Mouse (Mus musculus) heart, embryonic 14.5 days (tissue): ENCODE measurements around the gene Ablim2. TPM values are rescaled to one million over a fixed set of nuclear protein-coding genes. Genes with fewer than 3 reads are reported as not detected.

Experiments used
- ATAC-seq: fragments of 200-750 bp; cut with Nextera tagmentation; 2 replicates; pipeline ENCODE4 v1.8.0; 2017; ENCODE audit warnings: low read depth, moderate TSS enrichment; ENCODE audit not compliant: insufficient number of reproducible peaks, insufficient read depth, low FRiP score
- H3K27ac ChIP-seq, 2 experiments: fragments of 200-500 bp in 1 of 2; fragments of 300-500 bp in 1 of 2; sonication (generic) in 1 of 2; replicated peaks in 1 of 2; 2 replicates each; pipeline ENCODE4 v1.5.1; 2012 to 2014; ENCODE audit warnings: low read depth in 2 of 2, low read length in 2 of 2, control low read depth in 1 of 2, mild to moderate bottlenecking in 1 of 2, mixed read lengths in 1 of 2; ENCODE audit not compliant: control insufficient read depth in 1 of 2, insufficient read depth in 1 of 2
- H3K27me3 ChIP-seq: fragments of 300-500 bp; sonication (generic); 2 replicates; pipeline ENCODE4 v1.6.1; 2014; ENCODE audit warnings: mild to moderate bottlenecking, low read length, control low read depth; ENCODE audit not compliant: control insufficient read depth, insufficient read depth
- H3K36me3 ChIP-seq: fragments of 300-500 bp; sonication (generic); 2 replicates; pipeline ENCODE4 v1.6.1; 2014; ENCODE audit warnings: mild to moderate bottlenecking, control low read depth, low read length, mixed read lengths; ENCODE audit not compliant: control insufficient read depth, insufficient read depth
- H3K4me1 ChIP-seq, 2 experiments: fragments of 200-500 bp in 1 of 2; fragments of 300-500 bp in 1 of 2; sonication (generic) in 1 of 2; 2 replicates each; pipeline ENCODE4 v1.6.1; 2012 to 2014; ENCODE audit warnings: low read length in 2 of 2, control low read depth in 1 of 2, mixed read lengths in 1 of 2; ENCODE audit not compliant: control insufficient read depth in 2 of 2, insufficient read depth in 2 of 2
- H3K4me2 ChIP-seq: fragments of 300-500 bp; sonication (generic); 2 replicates; pipeline ENCODE4 v1.6.1; 2014; ENCODE audit warnings: mild to moderate bottlenecking, low read length
- H3K4me3 ChIP-seq, 2 experiments: fragments of 200-500 bp in 1 of 2; fragments of 300-500 bp in 1 of 2; sonication (generic) in 1 of 2; 2 replicates each; pipeline ENCODE4 v1.5.1; 2012 to 2014; ENCODE audit warnings: low read length in 2 of 2, mild to moderate bottlenecking in 2 of 2, control low read depth in 1 of 2, low read depth in 1 of 2, moderate library complexity in 1 of 2; ENCODE audit not compliant: control insufficient read depth in 1 of 2, insufficient read depth in 1 of 2
- H3K9ac ChIP-seq: fragments of 300-500 bp; sonication (generic); 2 replicates; pipeline ENCODE4 v1.6.1; 2014; ENCODE audit warnings: mild to moderate bottlenecking, low read length
- H3K9me3 ChIP-seq: fragments of 300-500 bp; sonication (generic); 2 replicates; pipeline ENCODE4 v1.6.1; 2016; ENCODE audit warnings: low read length, control low read depth; ENCODE audit not compliant: control insufficient read depth
- WGBS: fragments of 180-500 bp; shearing (Covaris S2); extraction: QIAGEN DNeasy Blood & Tissue Kit; methylation state at CpG from one replicate; pipeline ENCODE4 v1.1.7; 2014; 5-methylcytosine and 5-hydroxymethylcytosine counted together
- polyA plus RNA-seq: library from polyadenylated mRNA; unstranded; fragments of >200 nt; fragmentation: Nextera tagmentation; extraction: Ambion mirVana; gene quantifications from 2 replicates; pipeline ENCODE4 v1.2.1, GENCODE M21; 2014

Gene Ablim2
- polyA plus RNA-seq, 1 experiment from 2014 or later, result 4.0 TPM

DNA sequence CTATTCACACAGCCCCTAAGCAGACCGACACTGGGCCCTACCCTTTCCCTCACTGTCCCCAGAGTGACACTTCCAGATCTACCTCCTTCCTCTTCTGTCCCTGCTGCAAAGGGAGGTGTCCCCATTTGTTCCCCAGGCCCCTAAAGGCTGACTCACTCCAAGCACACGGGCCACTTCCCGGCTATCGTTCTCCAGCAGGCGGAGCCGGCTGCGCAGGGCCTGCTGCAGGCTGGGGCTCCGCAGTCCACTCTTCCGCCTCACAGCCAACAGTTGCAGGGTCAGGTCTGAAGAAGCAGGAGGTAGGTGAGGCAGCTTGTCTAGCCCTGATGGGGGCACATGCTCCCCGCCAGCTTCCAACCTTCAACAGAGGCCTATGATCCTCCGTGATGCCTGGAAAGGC is 38.9 kb upstream of the Ablim2 start:
- H3K9ac ChIP-seq, result 0 out of 2 replicates have a peak overlapping the region, but pooled peaks have one; percentile 3
- H3K9me3 ChIP-seq, result no peaks in the 10 kb centered on the region
- H3K36me3 ChIP-seq, result peaks cover 12% of the 10 kb centered on the region; the same call in 1 of the 2 replicates
- H3K4me3 ChIP-seq, result no peak overlapping the region
- H3K4me1 ChIP-seq, result peaks cover 31 to 44% of the 10 kb centered on the region in 2 experiments
- H3K27ac ChIP-seq, result no peak overlapping the region
- ATAC-seq, result no peak
- no peak overlapping the region for H3K4me2 ChIP-seq
- no peaks in the 10 kb centered on the region for H3K27me3 ChIP-seq
- WGBS, result 62% methylated on average over 11 of the region's 11 CpGs

DNA sequence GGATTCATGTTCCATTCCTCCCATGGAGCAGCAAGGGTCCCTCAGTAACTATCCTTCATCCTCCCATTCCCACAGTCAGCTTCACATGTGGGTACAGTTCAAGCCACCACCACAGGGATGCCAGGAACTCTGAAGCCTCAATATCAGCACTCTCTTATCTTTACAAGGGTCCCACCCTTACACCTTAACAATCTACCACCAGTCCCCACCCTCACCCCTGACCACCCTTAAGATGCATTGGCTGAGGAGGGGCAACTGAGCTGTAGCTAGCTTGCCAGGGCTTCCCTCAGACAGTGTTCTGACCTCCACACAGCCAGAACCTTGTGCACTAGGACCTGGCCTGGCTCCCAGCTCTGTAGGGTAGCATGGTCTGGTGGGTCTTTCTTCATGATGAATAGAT is 38.3 kb upstream of the Ablim2 start:
- H3K4me1 ChIP-seq, result peaks cover 31 to 44% of the 10 kb centered on the region in 2 experiments

DNA sequence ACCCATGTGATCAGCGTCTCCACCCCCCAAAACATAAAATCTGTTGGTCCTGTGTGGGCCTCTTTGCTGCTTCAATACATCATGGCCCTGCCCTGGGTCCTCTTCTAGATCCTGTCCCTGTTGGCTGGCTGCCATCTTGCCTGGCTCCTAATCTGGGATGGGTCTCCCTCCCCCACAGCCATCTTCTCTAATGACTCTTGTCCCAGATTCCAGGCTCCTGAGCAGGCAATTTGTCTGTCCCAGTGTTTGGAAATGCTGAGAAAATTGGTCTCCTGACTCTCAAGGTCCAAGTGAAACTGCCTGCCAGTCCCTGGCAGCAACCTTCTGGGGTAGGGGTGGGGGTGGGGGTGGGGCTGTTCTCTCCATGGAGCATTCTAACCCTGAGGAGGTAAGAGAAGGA is 37.8 kb upstream of the Ablim2 start:
- WGBS, result 87% methylated on average over 1 of the region's 1 CpGs
- no peak overlapping the region for H3K4me2 ChIP-seq
- H3K4me3 ChIP-seq, result no peak overlapping the region
- no peak for ATAC-seq
- H3K36me3 ChIP-seq, result peaks cover 12% of the 10 kb centered on the region; the same call in 1 of the 2 replicates
- no peaks in the 10 kb centered on the region for H3K9me3 ChIP-seq
- no peak overlapping the region for H3K27ac ChIP-seq
- no peaks in the 10 kb centered on the region for H3K27me3 ChIP-seq
- H3K4me1 ChIP-seq, result peaks cover 31 to 44% of the 10 kb centered on the region in 2 experiments
- H3K9ac ChIP-seq, result no peak overlapping the region

More for the DNA sequence above, 38.3 kb upstream of the Ablim2 start:
- Histone ChIP-seq H3K9ac (no peak overlapping the region), H3K27me3 (no peaks in the 10 kb centered on the region), H3K4me3 (no peak overlapping the region), H3K4me2 (no peak overlapping the region), H3K36me3 (peaks cover 12% of the 10 kb centered on the region; the same call in 1 of the 2 replicates), H3K9me3 (no peaks in the 10 kb centered on the region), H3K27ac (no peak overlapping the region)
- ATAC-seq, result no peak

DNA sequence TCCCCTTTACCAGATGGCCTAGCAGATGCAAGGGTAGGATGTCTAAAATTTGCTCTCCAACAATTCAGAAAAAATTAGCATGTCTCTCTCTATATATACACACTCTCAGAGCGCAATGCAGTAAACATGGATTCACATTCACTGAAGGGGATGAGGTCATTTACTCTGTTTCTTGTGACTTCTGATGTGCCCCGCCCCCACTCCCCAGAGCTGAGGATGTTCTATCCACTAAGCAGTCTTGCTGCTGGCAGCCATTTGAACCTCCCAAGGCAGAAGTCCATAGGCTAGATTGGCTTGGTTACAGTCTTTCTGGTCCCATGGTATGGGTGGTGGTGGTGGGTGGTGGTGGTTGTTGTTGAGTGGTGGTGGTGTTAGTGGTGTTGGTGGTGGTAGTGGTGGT is 35.7 kb upstream of the Ablim2 start:
- no peak overlapping the region for H3K9ac ChIP-seq
- no peak overlapping the region for H3K4me3 ChIP-seq
- H3K27ac ChIP-seq, result peak overlapping the region in 1 of 2 experiments; percentile 70; a peak in 1 of 4 replicates
- H3K4me2 ChIP-seq, result no peak overlapping the region
- peaks cover 32 to 44% of the 10 kb centered on the region in 2 experiments for H3K4me1 ChIP-seq
- H3K9me3 ChIP-seq, result no peaks in the 10 kb centered on the region
- 85% methylated on average over 2 of the region's 2 CpGs for WGBS
- H3K27me3 ChIP-seq, result no peaks in the 10 kb centered on the region
- ATAC-seq, result no peak
- peaks cover 12% of the 10 kb centered on the region; the same call in 1 of the 2 replicates for H3K36me3 ChIP-seq

DNA sequence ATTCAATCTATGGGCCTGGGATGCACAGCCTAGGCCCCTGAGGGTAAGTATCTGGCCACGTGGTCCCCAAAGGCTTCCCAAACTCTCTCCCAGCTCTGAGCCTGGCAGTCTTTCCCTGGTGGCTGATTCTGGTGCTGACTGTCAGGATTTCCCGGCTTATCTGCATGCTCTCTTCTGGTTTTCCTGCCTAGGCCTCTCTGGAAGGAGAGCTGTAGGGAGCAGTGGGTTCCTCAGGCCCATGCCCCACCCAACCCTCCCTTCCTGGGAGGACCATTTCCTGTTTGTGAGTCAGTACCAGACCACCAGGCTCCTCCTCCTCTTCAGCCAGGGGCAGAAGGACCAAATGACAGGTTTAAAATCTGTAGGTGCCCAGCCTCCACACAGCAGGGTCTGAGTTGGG is 35.0 kb upstream of the Ablim2 start:
- no peaks in the 10 kb centered on the region for H3K27me3 ChIP-seq
- no peak overlapping the region for H3K4me2 ChIP-seq
- H3K27ac ChIP-seq, result peak overlapping the region; percentile 54 to 70
- ATAC-seq, result no peak
- peaks cover 9% of the 10 kb centered on the region; the same call in 1 of the 2 replicates for H3K36me3 ChIP-seq
- H3K4me1 ChIP-seq, result peaks cover 34 to 44% of the 10 kb centered on the region in 2 experiments
- WGBS, result 11% methylated on average over 2 of the region's 2 CpGs
- H3K9me3 ChIP-seq, result no peaks in the 10 kb centered on the region
- H3K4me3 ChIP-seq, result no peak overlapping the region
- H3K9ac ChIP-seq, result peak overlapping the region; percentile 21; the same call in 1 of the 2 replicates

DNA sequence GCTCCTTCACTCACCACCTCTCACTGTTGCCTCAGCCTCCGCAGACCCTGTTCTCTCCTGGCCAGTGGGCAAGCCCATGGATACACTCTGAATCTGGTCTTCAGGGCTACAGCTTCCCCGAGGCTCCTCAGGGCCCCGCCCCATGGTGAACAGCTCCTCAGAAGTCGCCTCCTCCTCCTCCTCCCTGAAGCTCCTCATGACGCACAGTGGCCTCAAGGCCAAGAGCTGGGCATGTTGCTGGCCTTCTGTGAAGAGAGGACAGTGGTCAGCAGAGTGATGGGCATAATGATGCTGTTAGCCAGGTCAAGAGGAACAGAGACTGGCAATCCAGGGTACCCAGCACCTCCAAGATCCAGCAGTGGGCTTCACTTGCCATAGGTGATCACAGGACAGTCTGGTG is 33.8 kb upstream of the Ablim2 start:
- no peak overlapping the region for H3K27ac ChIP-seq

DNA sequence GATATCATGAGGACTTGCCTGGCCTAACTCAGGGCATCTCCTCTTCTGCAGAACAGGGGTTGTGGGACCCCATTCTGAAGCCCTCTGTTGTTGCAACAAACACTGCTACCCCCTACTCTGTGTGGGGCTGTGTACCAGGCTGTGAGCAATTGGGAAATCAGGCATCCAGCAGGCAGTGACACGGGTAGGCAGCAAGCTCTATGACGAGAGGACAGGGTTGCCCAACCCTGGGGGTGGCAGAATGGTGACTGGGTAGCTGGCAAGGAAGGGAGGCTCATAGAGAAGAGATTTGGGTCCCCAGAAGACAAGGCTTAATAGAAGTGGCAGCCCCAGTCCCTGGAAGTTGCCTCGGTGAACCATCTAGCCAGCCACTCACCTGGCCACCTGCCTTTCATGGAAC is 31.8 kb upstream of the Ablim2 start:
- Histone ChIP-seq H3K9ac (no peak overlapping the region), H3K4me1 (peaks cover 29 to 37% of the 10 kb centered on the region in 2 experiments), H3K4me2 (no peak overlapping the region), H3K27me3 (no peaks in the 10 kb centered on the region), H3K9me3 (no peaks in the 10 kb centered on the region), H3K4me3 (no peak overlapping the region), H3K36me3 (peaks cover 6% of the 10 kb centered on the region; the same call in 1 of the 2 replicates), H3K27ac (no peak overlapping the region)
- 78% methylated on average over 3 of the region's 3 CpGs for WGBS
- ATAC-seq, result no peak

More for the DNA sequence above, 33.8 kb upstream of the Ablim2 start:
- no peak overlapping the region for H3K4me2 ChIP-seq
- H3K36me3 ChIP-seq, result peaks cover 8% of the 10 kb centered on the region; the same call in 1 of the 2 replicates
- no peak for ATAC-seq
- WGBS, result 83% methylated on average over 5 of the region's 5 CpGs
- H3K27me3 ChIP-seq, result no peaks in the 10 kb centered on the region
- H3K4me1 ChIP-seq, result peaks cover 39 to 40% of the 10 kb centered on the region in 2 experiments
- no peak overlapping the region for H3K9ac ChIP-seq
- H3K4me3 ChIP-seq, result no peak overlapping the region
- H3K9me3 ChIP-seq, result no peaks in the 10 kb centered on the region

DNA sequence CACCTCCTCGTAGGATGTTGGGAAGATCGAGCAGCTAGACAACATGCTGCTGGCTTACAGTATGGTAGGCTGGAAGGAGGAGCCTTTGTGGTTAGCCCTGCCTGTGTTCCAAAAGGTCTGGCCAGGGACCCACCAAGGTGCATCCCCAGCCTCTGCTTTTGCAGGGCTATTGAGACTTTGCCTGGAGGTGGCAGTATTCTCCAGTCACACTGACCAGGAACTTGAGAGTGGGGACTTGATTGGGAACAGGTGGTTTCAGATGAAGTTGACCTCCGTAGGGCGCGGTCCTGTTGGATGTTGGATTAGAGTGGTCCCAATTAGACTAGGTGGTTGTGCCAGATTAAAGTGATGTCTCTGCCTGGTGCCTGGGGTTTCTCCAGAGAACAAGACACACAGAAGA is 30.2 kb upstream of the Ablim2 start:
- ATAC-seq, result no peak
- Histone ChIP-seq H3K4me3 (peak overlapping the region in 1 of 2 experiments; percentile 33; a peak in 2 of 4 replicates), H3K36me3 (0 out of 2 replicates have a peak, but pooled peaks cover 4% of the 10 kb centered on the region), H3K9ac (no peak overlapping the region), H3K27me3 (no peaks in the 10 kb centered on the region), H3K27ac (no peak overlapping the region), H3K9me3 (no peaks in the 10 kb centered on the region), H3K4me2 (peak overlapping the region; percentile 57), H3K4me1 (peaks cover 23 to 34% of the 10 kb centered on the region in 2 experiments)
- 85% methylated on average over 5 of the region's 5 CpGs for WGBS
